Mouse (Mus musculus) layer of hippocampus, adult 9-11 months (tissue): ENCODE data around the gene Slc47a1.
"Not testable (repeated sequence)": the region's sequence is repeated elsewhere in the genome, so short reads cannot be mapped to it uniquely, and the experiment has no call there.

Experiments used
- DNase-seq: peaks from one replicate; pipeline ENCODE4 v3.0.0; 2022

Slc47a1 gene

DNA sequence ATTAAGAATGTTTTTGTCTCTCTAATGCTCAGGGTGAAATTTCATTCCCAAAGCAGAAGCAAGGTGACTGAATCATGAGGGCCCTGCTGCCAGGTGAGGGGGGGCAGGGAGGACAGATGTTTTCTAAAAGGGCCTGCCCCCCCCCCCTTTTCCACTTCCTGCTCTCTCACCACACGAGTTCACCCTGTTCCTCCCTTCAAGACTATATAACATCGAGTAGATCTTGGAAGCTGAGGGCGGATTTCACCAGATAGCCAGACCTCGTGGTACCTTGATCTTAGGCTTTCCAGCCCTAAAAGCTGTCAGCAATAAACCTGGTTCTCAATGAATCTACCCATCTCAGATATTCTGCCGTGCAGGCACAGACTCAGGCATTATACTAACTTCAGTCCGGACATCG, 67.8 kb downstream of the Slc47a1 start:
- no peak for DNase-seq

DNA sequence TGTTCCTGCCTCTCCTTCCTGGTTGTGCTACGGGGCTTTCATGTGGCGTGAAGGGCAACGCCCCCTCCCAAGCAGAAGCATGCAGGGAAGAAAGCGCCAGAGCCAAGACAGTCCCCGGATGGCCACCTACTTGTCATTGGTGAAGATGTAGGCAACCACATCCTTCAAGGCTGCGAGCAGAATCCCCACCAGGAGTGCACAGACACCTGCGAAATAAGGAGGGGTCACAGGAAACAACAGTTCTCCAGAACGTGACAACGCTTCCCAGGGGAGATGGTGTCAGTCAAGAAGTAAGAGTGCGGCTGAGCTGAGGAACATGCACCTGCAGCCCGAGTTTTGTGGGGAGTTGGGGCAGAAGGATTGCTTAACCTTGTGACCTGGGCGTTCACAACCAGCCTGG, 68.3 kb downstream of the Slc47a1 start:
- DNase-seq = no peak

DNA sequence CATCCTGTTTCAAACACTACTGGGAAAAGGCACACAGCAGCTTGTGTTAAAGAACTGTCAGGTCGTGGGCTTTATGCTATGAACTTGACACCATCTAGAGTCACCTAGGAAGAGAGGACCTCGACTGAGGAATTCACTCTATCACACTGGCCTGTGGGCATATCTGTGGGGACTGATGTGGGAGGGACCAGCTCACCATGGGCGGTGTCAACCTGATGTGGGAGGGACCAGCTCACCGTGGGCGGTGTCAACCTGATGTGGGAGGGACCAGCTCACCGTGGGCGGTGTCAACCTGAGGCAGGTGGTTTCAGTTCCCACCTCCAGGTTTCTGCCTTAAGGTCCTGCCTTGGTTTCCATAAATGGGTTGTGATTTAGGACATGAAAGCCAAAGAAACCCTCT, 70.3 kb downstream of the Slc47a1 start:
- DNase-seq = no peak

DNA sequence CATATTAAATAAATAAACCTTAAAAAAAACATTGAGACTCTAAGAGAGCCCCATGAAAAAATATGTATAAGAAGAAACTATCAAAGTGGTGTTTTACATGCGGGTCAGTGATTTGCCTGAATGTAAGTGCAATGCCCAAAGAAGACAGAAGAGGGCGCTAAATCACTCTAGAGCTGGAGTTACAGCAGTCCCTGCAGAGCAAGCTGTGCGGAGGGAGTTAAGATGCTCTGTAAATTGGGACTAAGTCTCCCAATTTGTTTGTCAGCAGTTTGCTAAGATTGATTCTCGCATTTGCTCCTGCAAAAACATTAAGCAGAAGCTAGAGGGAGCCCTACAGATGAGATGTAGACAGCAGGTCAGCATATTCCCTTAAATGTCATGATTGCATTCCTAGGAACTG, 72.8 kb downstream of the Slc47a1 start:
- DNase-seq = no peak

DNA sequence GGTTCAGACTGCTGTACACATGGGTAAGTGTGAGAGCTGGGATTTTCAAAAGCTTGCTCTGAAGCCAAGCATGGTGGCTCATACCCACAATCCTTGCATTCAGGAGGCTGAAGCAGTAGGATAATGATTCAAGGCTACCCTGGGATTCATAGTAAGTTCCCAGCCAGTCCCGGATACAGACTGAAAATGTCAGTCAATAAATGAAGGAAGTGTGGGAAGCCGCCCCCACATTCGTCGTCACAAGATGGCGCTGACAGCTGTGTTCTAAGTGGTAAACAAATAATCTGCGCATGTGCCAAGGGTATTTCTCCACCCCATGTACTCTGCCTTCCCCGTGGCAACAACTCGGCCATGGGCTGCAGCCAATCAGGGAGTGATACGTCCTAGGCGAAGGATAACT, 73.6 kb downstream of the Slc47a1 start:
- not testable (repeated sequence) for DNase-seq

DNA sequence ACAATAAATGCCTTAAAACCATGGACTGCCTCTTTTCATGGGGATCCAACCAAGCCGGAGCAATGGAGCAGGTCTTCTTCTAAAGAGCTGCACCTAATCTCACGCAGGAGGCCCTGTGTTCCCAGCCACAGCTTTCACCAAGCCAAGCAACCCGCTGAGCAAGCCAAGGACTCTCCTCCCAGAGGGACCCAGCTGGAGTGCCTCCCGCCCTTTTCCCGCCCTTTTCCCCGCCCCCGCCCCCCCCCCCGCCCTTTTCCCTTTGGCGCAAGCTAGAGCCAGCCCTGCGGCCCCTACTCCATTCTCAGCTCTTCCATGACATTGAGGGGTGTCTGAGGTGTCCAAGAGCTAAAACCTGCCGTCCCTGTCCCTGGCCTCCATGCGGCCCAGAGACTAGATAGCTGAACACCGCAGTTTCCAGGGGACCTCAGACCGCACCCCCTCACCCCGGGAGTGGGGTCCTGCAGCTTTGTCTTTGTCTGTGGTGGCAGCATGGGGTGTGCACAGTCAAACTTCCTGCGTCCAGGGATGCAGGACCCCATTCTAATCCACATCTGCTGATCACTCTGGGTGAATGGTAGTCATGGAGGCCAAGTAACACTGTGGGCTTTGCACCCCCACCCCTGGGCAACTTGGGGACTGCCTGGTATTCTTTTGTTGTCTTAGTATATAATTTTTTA, 77.3 kb downstream of the Slc47a1 start:
- DNase-seq = no peak

DNA sequence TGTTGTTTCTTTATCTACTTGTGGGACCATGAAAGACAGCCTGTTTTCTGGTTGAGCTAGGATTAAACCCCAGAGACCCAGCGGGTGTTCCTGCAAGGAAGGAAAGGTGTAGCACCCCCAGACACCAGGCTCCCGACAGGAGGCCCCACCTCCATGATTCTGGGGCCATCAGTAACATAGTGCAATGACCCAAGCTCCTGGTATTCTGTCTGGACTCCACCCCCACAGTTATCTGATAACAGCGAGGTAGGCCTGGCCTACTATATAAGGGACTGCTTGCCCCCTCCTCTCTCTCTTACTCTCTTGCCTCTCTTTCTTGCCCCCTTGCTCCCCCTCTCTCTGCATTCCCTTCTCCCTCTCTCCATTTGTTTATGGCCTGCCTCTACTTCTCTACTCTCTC, 77.9 kb downstream of the Slc47a1 start:
- no peak for DNase-seq

DNA sequence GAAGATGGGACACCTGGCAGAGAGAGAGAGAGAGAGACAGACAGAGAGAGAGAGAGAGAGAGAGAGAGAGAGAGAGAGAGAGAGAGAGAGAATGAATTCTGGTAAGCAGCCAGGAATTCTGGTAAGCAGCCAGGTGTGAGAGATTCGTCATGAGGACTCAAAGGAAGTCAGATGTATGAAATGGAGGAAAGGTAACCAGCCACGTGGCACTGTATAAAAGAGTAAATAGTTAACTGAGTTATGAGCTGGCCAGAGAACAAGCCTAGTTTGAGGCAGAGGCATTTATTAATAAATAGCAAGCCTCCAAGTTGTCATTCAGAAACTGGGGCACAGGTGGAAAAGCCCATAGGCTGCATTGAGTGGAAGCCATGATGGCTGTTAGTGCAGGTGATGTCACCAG, 80.2 kb downstream of the Slc47a1 start:
- DNase-seq = no peak

DNA sequence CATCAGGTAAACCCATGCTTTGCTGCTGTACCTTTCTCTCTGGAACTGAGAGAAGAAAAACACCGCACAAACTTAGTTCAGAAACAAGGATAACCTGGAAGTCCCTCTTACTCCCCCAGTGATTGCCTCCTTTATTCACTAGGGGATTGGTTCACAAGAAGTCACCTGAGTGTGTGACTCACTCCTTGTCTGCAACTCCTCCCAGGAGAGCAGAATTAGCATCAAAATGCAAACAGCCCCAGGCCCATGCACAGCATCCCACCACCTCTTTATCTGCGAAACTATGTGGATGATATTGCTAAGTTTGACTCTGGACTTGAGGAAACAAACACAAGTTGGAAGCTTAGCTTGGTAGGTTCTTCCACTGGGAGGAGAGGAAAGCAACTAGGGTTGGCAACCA, 80.8 kb downstream of the Slc47a1 start:
- DNase-seq = no peak

DNA sequence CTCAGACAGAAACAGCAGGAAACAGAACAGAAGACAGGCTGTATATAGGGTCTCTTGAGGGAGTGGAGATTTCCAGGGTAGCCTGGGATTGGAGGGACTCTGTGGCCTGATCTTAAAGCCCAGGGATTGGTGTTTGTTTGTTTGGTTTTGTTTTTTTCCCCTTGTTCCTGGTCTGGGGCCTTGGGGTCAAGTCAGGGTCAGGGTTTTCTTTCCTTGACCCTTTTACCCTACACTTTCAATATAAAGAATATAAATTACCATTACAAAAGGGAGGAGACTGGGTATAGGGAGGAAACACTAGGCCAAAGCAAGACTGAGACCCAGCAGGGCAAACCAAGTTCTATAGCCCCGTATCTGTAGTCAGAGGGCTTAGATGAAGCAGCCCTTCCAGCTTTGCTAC, 81.6 kb downstream of the Slc47a1 start:
- no peak for DNase-seq

DNA sequence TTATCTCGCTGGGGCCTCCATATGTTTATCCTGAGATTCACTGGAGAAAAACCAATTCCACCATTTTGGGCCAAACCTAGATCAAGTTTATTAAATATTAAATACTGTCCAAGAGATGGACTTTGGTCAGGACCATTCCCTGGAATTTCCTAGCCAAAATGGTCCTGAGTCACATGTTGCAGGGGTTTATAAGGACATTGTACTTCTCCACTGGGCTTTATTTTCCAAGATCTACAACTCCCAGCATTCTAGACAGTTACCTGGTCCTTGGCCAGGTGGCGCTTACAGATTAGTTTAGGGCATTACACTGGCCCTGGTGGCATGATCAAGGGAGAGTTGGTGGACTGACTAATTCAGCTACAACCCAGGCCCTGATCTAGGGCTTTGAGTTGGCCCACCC, 82.6 kb downstream of the Slc47a1 start:
- no peak for DNase-seq

DNA sequence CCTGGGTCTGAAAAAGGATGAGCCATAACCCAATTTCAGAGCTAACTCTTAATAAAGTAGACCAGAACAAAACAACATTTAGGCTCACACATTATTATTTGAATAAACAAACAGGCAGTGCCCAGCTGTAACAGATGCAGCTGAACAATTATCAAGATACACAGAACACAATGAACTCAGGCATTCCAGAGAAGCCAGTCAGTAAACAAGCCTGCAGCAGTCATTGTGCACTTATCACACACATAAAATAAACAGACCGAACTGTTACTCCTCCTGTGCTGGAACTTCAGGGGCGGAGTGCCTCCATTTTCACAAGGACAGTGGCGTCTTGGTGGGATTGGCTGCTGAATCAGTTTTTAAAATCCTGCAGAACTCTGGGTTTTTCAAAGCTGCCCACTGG, 83.7 kb downstream of the Slc47a1 start:
- no peak for DNase-seq
